Mouse (Mus musculus) small intestine, adult 2 months (tissue): ENCODE data around the gene Neurl1a.

Experiments used
- CTCF ChIP-seq: fragments of 200-500 bp; IDR thresholded peaks from 2 replicates; pipeline ENCODE4 v1.5.1; 2012; ENCODE audit warnings: low read depth, mild to moderate bottlenecking, control low read depth, inconsistent platforms, low read length, moderate library complexity, mixed read lengths; ENCODE audit not compliant: insufficient replicate concordance, insufficient read length; ENCODE audit errors: extremely low read depth
- POLR2A ChIP-seq: fragments of 200-500 bp; IDR thresholded peaks from 2 replicates; pipeline ENCODE4 v1.6.1; 2012; ENCODE audit warnings: low read depth, mild to moderate bottlenecking, control low read depth, inconsistent platforms, low read length, moderate library complexity

GRCm38 (mm10) chr19:47250931-47251330 is 72.3 kb downstream of the Neurl1a start:
- TF ChIP-seq POLR2A: no peak
- no peak for TF ChIP-seq CTCF
